9 mouse cellular contexts compared by ENCODE assay signal in the genomic region with DNA sequence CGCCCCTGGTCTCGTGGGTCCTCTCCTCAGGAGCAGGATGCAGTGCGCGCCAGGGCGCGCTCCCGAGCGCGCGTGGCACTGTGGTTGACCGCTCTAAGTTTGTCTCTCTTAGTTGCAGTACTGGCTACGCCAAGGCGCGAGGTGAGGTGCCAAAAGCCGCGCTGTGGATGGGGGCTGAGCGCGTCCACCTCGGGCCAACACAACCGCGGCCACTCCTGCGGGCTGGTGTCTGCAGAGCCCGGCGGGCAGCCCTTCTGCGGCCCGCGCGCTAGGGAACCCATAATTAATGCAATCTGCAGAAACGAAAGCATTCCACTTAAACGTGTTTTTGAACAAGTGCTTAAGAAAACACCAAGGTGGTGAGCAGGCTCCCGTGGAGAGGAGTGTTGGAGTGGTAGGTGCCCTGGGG. TPM values are rescaled to one million over a fixed set of nuclear protein-coding genes. Genes with fewer than 3 reads are reported as not detected.
A peak's percentile ranks its signal among the peaks of the same experiment; 100 is the strongest.
DNase-seq lines count a peak whose midpoint lies in the region; ATAC-seq and TF ChIP-seq lines count a peak whose summit lies in the region.
"Had no signal": no experiment of that assay in that cellular context is flagged by ENCODE, and none has a peak within 500 bp of the region (broad histone marks: within the 10 kb centered on the region; RNA-seq: fewer than 3 reads in every experiment).

No protein-coding gene starts in this region.

- no peaks in the 10 kb centered on the region for H3K36me3 ChIP-seq in E14TG2a.4 (ENCODE audit: insufficient read depth, low read length)
- no peaks in the 10 kb centered on the region for H3K36me3 ChIP-seq in intestine, embryonic 14.5 days (ENCODE audit: control insufficient read depth, insufficient read depth, low read length)
- H3K36me3 ChIP-seq in midbrain, embryonic 10.5 days = no peaks in the 10 kb centered on the region

- peaks cover 97% of the 10 kb centered on the region for H3K27me3 ChIP-seq in E14TG2a.4 (ENCODE audit: insufficient read depth, low read length)
- H3K27me3 ChIP-seq in intestine, embryonic 14.5 days (replicated peaks; ENCODE audit: control insufficient read depth, insufficient read depth, low read length) = peaks cover 40% of the 10 kb centered on the region; the same call in 1 of the 2 replicates
- peaks cover 90% of the 10 kb centered on the region for H3K27me3 ChIP-seq in midbrain, embryonic 10.5 days (ENCODE audit: low read depth, poor library complexity, severe bottlenecking)

- intact Hi-C loops in left cerebral cortex, postnatal 14 days (cut with DNase I) = loop anchor here (10.0 kb wide), 1 partner anchor 624 kb away; no protein-coding TSS in a partner anchor

- peak overlapping the region; percentile 24; the same call in 1 of the 2 replicates for H3K27ac ChIP-seq in intestine, embryonic 14.5 days (ENCODE audit: low read depth)
- no peak overlapping the region for H3K27ac ChIP-seq in midbrain, embryonic 10.5 days (replicated peaks)

- peak; percentile 29; the same call in 1 of the 2 replicates for ATAC-seq in intestine, embryonic 14.5 days (replicated peaks; ENCODE audit: low FRiP score, low TSS enrichment, low read depth)
- ATAC-seq in cerebellum, adult (ENCODE audit: insufficient number of reproducible peaks, low FRiP score, low TSS enrichment) = no peak

- peak overlapping the region; percentile 82 for H3K4me2 ChIP-seq in intestine, embryonic 14.5 days (ENCODE audit: low read length)

- H3K9me3 ChIP-seq in E14TG2a.4 (ENCODE audit: low read length) = peaks cover 12% of the 10 kb centered on the region
- H3K9me3 ChIP-seq in intestine, embryonic 14.5 days (ENCODE audit: control insufficient read depth, low read length) = no peaks in the 10 kb centered on the region
- H3K9me3 ChIP-seq in midbrain, embryonic 10.5 days (replicated peaks) = no peaks in the 10 kb centered on the region

- peak overlapping the region; percentile 78 for H3K4me3 ChIP-seq in E14TG2a.4 (replicated peaks; ENCODE audit: low read length)
- peak overlapping the region; percentile 58 for H3K4me3 ChIP-seq in intestine, embryonic 14.5 days (ENCODE audit: low read depth, low read length)
- peak overlapping the region; percentile 63 for H3K4me3 ChIP-seq in midbrain, embryonic 10.5 days

- peak; percentile 14 for DNase-seq in adrenal gland, postnatal 10 days
- no peak for DNase-seq in adrenal gland, postnatal 25 days
- peak; percentile 31 for DNase-seq in forelimb bud, embryonic 11.5 days (ENCODE audit: low read depth, low spot score)
- peak; percentile 69 for DNase-seq in intestine, embryonic 14.5 days (ENCODE audit: low spot score)
- DNase-seq in midbrain, embryonic 10.5 days (ENCODE audit: low spot score) = peak; percentile 32
- DNase-seq in left cerebral cortex, postnatal 14 days (ENCODE audit: low spot score in 2 of 2) = no peak

- no peak for TF ChIP-seq CTCF in E14TG2a.4 (conservative IDR thresholded peaks at IDR 0.05; ENCODE audit: low read length)

- H3K4me1 ChIP-seq in E14TG2a.4 (replicated peaks; ENCODE audit: low read depth, low read length) = peaks cover 26% of the 10 kb centered on the region
- peaks cover 9% of the 10 kb centered on the region; the same call in 1 of the 2 replicates for H3K4me1 ChIP-seq in intestine, embryonic 14.5 days (replicated peaks; ENCODE audit: control insufficient read depth, insufficient read depth, low read length)
- peaks cover 25% of the 10 kb centered on the region for H3K4me1 ChIP-seq in midbrain, embryonic 10.5 days

- WGBS in intestine, embryonic 14.5 days = 1% methylated on average over 31 of the region's 31 CpGs
- under 1% methylated on average over 31 of the region's 31 CpGs for WGBS in midbrain, embryonic 10.5 days

- peak overlapping the region; percentile 58 for H3K9ac ChIP-seq in intestine, embryonic 14.5 days (ENCODE audit: low read length)

RNA-seq across cellular contexts. Expression of gene Smoc2, which starts 1.1 kb away (rescaled TPM):
- total RNA-seq in adrenal gland, postnatal 10 days (2021) = 10 to 100 TPM; 31.8 to 39.5 TPM
- total RNA-seq in adrenal gland, postnatal 25 days (2021) = 14.5 and 14.8 TPM in 2 replicates
- 184 and 222 TPM in 2 replicates for polyA plus RNA-seq in intestine, embryonic 14.5 days (2014; fragmentation: Nextera tagmentation; extraction: Ambion mirVana)
- polyA plus RNA-seq in midbrain, embryonic 10.5 days (2016; fragmentation: Nextera tagmentation; extraction: Ambion mirVana) = 2.3 and 6.1 TPM in 2 replicates
- 1 to 10 TPM; 7.4 to 9.0 TPM for total RNA-seq in left cerebral cortex, postnatal 14 days (2021)
- total RNA-seq: common myeloid progenitor, adult 5-6 weeks had no signal

Comparison
In these comparisons a context has a peak if more than half of its experiments do, and no peak if none do; other contexts are left out.
1. DNase-seq: peak in adrenal gland, postnatal 10 days (single experiment), forelimb bud, embryonic 11.5 days (single experiment), intestine, embryonic 14.5 days (single experiment) and midbrain, embryonic 10.5 days (single experiment); none in adrenal gland, postnatal 25 days (single experiment) and left cerebral cortex, postnatal 14 days (0 of 2).
2. Peak in every context shown above with its lines, with median percentiles within 50 percentile points of each other: H3K4me3 ChIP-seq.